Mouse (Mus musculus) liver, embryonic 15.5 days (tissue): ENCODE data around the gene Bcl2l10. TPM values are rescaled to one million over a fixed set of nuclear protein-coding genes. Genes with fewer than 3 reads are reported as not detected.
A peak's percentile ranks its signal among the peaks of the same experiment; 100 is the strongest.

Experiments used
- ATAC-seq: fragments of 200-750 bp; cut with Nextera tagmentation; 2 replicates; pipeline ENCODE4 v1.8.0; 2017; ENCODE audit warnings: moderate number of reproducible peaks, mild to moderate bottlenecking, moderate library complexity; ENCODE audit not compliant: insufficient read depth
- H3K27ac ChIP-seq: fragments of 300-500 bp; sonication (generic); replicated peaks from 2 replicates; pipeline ENCODE4 v1.5.1; 2015; ENCODE audit warnings: mild to moderate bottlenecking, inconsistent platforms
- H3K27me3 ChIP-seq: fragments of 300-500 bp; sonication (generic); 2 replicates; pipeline ENCODE4 v1.6.1; 2015; ENCODE audit warnings: mild to moderate bottlenecking, inconsistent platforms
- H3K36me3 ChIP-seq: fragments of 300-500 bp; sonication (generic); replicated peaks from 2 replicates; pipeline ENCODE4 v1.6.1; 2015; ENCODE audit warnings: moderate library complexity, mild to moderate bottlenecking, inconsistent platforms
- H3K4me1 ChIP-seq: fragments of 300-500 bp; sonication (generic); replicated peaks from 2 replicates; pipeline ENCODE4 v1.6.1; 2015; ENCODE audit warnings: inconsistent platforms
- H3K4me2 ChIP-seq: fragments of 300-500 bp; sonication (generic); 2 replicates; pipeline ENCODE4 v1.6.1; 2015; ENCODE audit warnings: moderate library complexity, mild to moderate bottlenecking, inconsistent platforms
- H3K4me3 ChIP-seq: fragments of 300-500 bp; sonication (generic); replicated peaks from 2 replicates; pipeline ENCODE4 v1.5.1; 2015; ENCODE audit warnings: mild to moderate bottlenecking, inconsistent platforms
- H3K9ac ChIP-seq: fragments of 300-500 bp; sonication (generic); 2 replicates; pipeline ENCODE4 v1.6.1; 2015; ENCODE audit warnings: moderate library complexity, mild to moderate bottlenecking, inconsistent platforms
- H3K9me3 ChIP-seq: fragments of 300-500 bp; sonication (generic); replicated peaks from 2 replicates; pipeline ENCODE4 v1.6.1; 2016; ENCODE audit warnings: inconsistent platforms
- WGBS: fragments of 180-500 bp; shearing (Covaris S2); methylation state at CpG from one replicate; pipeline ENCODE4 v1.1.7; 2015; ENCODE audit warnings: mixed read lengths; ENCODE audit not compliant: insufficient replicate concordance; 5-methylcytosine and 5-hydroxymethylcytosine counted together
- polyA plus RNA-seq: library from polyadenylated mRNA; unstranded; fragments of >200 nt; fragmentation: Nextera tagmentation; extraction: Ambion mirVana; gene quantifications from 2 replicates; pipeline ENCODE4 v1.2.1, GENCODE M21; 2015

Bcl2l10 gene
- polyA plus RNA-seq, result not detected in 2 replicates

- no peaks in the 10 kb centered on the region for H3K9me3 ChIP-seq
- H3K27me3 ChIP-seq, result no peaks in the 10 kb centered on the region
- no peak within 1 kb of the TSS for H3K4me3 ChIP-seq
- no peak within 1 kb of the TSS for H3K27ac ChIP-seq
- H3K4me1 ChIP-seq, result no peaks in the 10 kb centered on the region
- ATAC-seq, result no peak
- no peak within 1 kb of the TSS for H3K9ac ChIP-seq
- H3K36me3 ChIP-seq, result no peaks in the 10 kb centered on the region
- 75% methylated on average over 5 of the region's 5 CpGs for WGBS
- no peak within 1 kb of the TSS for H3K4me2 ChIP-seq
Observed at GRCm38 (mm10) chr9:75347458-75347857, at the start of gene Bcl2l10. Bcl2l10 (plus strand) TSS chr9:75347758.

- H3K27me3 ChIP-seq, result no peaks in the 10 kb centered on the region
- H3K4me1 ChIP-seq, result no peaks in the 10 kb centered on the region
- H3K27ac ChIP-seq, result no peak overlapping the region
- no peak for ATAC-seq
- no peaks in the 10 kb centered on the region for H3K36me3 ChIP-seq
- H3K9ac ChIP-seq, result no peak overlapping the region
- no peak overlapping the region for H3K4me3 ChIP-seq
- WGBS, result 64% methylated on average over 2 of the region's 2 CpGs
- H3K4me2 ChIP-seq, result no peak overlapping the region
- H3K9me3 ChIP-seq, result no peaks in the 10 kb centered on the region
Observed at GRCm38 (mm10) chr9:75299342-75299741, 48.2 kb upstream of the Bcl2l10 start.

GRCm38 (mm10) chr9:75303033-75303432 lies 44.5 kb upstream of the Bcl2l10 start:
- H3K4me2 ChIP-seq, result no peak overlapping the region
- H3K4me1 ChIP-seq, result no peaks in the 10 kb centered on the region
- no peak overlapping the region for H3K27ac ChIP-seq
- H3K27me3 ChIP-seq, result no peaks in the 10 kb centered on the region
- H3K9ac ChIP-seq, result no peak overlapping the region
- no peaks in the 10 kb centered on the region for H3K9me3 ChIP-seq
- WGBS, result 47% methylated on average over 2 of the region's 2 CpGs
- no peak overlapping the region for H3K4me3 ChIP-seq
- H3K36me3 ChIP-seq, result no peaks in the 10 kb centered on the region
- no peak for ATAC-seq

GRCm38 (mm10) chr9:75303701-75304261 lies 43.8 kb upstream of the Bcl2l10 start:
- Histone ChIP-seq H3K27ac (no peak overlapping the region), H3K9ac (no peak overlapping the region), H3K9me3 (no peaks in the 10 kb centered on the region), H3K27me3 (no peaks in the 10 kb centered on the region), H3K4me1 (no peaks in the 10 kb centered on the region), H3K36me3 (no peaks in the 10 kb centered on the region), H3K4me2 (peak overlapping the region; percentile 15; the same call in 1 of the 2 replicates), H3K4me3 (no peak overlapping the region)
- 30% methylated on average over 16 of the region's 16 CpGs for WGBS
- ATAC-seq, result no peak

- WGBS, result 31% methylated on average over 7 of the region's 7 CpGs
- H3K4me2 ChIP-seq, result peak overlapping the region; percentile 15; the same call in 1 of the 2 replicates
- H3K9ac ChIP-seq, result no peak overlapping the region
- no peaks in the 10 kb centered on the region for H3K36me3 ChIP-seq
- no peak overlapping the region for H3K27ac ChIP-seq
- H3K4me3 ChIP-seq, result no peak overlapping the region
- ATAC-seq, result no peak
- no peaks in the 10 kb centered on the region for H3K27me3 ChIP-seq
- H3K9me3 ChIP-seq, result no peaks in the 10 kb centered on the region
- H3K4me1 ChIP-seq, result no peaks in the 10 kb centered on the region
Observed at GRCm38 (mm10) chr9:75304286-75304685, 43.3 kb upstream of the Bcl2l10 start.

- Histone ChIP-seq H3K36me3 (no peaks in the 10 kb centered on the region), H3K27me3 (no peaks in the 10 kb centered on the region), H3K4me1 (no peaks in the 10 kb centered on the region), H3K4me2 (no peak within 1 kb of the TSS), H3K9ac (no peak within 1 kb of the TSS), H3K27ac (no peak within 1 kb of the TSS), H3K9me3 (no peaks in the 10 kb centered on the region), H3K4me3 (no peak within 1 kb of the TSS)
- no peak for ATAC-seq
- WGBS, result 66% methylated on average over 11 of the region's 11 CpGs
Observed at GRCm38 (mm10) chr9:75306126-75306898, 41.2 kb upstream of the Bcl2l10 start, which contains the start of gene Gnb5. Gnb5 (plus strand) TSS chr9:75306288.

- Histone ChIP-seq H3K4me1 (no peaks in the 10 kb centered on the region), H3K36me3 (no peaks in the 10 kb centered on the region), H3K9me3 (no peaks in the 10 kb centered on the region), H3K9ac (no peak overlapping the region), H3K27me3 (no peaks in the 10 kb centered on the region), H3K27ac (no peak overlapping the region), H3K4me2 (no peak overlapping the region), H3K4me3 (no peak overlapping the region)
- no peak for ATAC-seq
- 63% methylated on average over 5 of the region's 5 CpGs for WGBS
Observed at GRCm38 (mm10) chr9:75307015-75307414, 40.5 kb upstream of the Bcl2l10 start.

GRCm38 (mm10) chr9:75308621-75309020 lies 38.9 kb upstream of the Bcl2l10 start:
- no peak overlapping the region for H3K4me2 ChIP-seq
- no peak overlapping the region for H3K4me3 ChIP-seq
- 0 out of 2 replicates have a peak, but pooled peaks cover 1% of the 10 kb centered on the region for H3K4me1 ChIP-seq
- no peak overlapping the region for H3K9ac ChIP-seq
- ATAC-seq, result no peak
- H3K36me3 ChIP-seq, result no peaks in the 10 kb centered on the region
- peaks cover 5% of the 10 kb centered on the region; the same call in 1 of the 2 replicates for H3K27me3 ChIP-seq
- no peak overlapping the region for H3K27ac ChIP-seq
- no peaks in the 10 kb centered on the region for H3K9me3 ChIP-seq
- 37% methylated on average over 5 of the region's 5 CpGs for WGBS

- 14% methylated on average over 4 of the region's 4 CpGs for WGBS
- H3K4me1 ChIP-seq, result peaks cover 12% of the 10 kb centered on the region
- no peak for ATAC-seq
Observed at GRCm38 (mm10) chr9:75312008-75312407, 35.5 kb upstream of the Bcl2l10 start.

GRCm38 (mm10) chr9:75313138-75313831 lies 34.3 kb upstream of the Bcl2l10 start:
- ATAC-seq, result no peak
- 41% methylated on average over 11 of the region's 11 CpGs for WGBS
- no peak overlapping the region for H3K27ac ChIP-seq
- H3K27me3 ChIP-seq, result peaks cover 25% of the 10 kb centered on the region
- H3K9me3 ChIP-seq, result no peaks in the 10 kb centered on the region
- peak overlapping the region; percentile 60; the same call in 1 of the 2 replicates for H3K4me3 ChIP-seq
- peak overlapping the region; percentile 90 for H3K4me2 ChIP-seq
- H3K9ac ChIP-seq, result no peak overlapping the region
- H3K4me1 ChIP-seq, result peaks cover 12% of the 10 kb centered on the region
- no peaks in the 10 kb centered on the region for H3K36me3 ChIP-seq

More at GRCm38 (mm10) chr9:75312008-75312407, 35.5 kb upstream of the Bcl2l10 start:
- Histone ChIP-seq H3K4me2 (no peak overlapping the region), H3K27ac (no peak overlapping the region), H3K9ac (no peak overlapping the region), H3K27me3 (peaks cover 25% of the 10 kb centered on the region), H3K4me3 (no peak overlapping the region), H3K9me3 (no peaks in the 10 kb centered on the region), H3K36me3 (no peaks in the 10 kb centered on the region)
